In the genomic region with DNA sequence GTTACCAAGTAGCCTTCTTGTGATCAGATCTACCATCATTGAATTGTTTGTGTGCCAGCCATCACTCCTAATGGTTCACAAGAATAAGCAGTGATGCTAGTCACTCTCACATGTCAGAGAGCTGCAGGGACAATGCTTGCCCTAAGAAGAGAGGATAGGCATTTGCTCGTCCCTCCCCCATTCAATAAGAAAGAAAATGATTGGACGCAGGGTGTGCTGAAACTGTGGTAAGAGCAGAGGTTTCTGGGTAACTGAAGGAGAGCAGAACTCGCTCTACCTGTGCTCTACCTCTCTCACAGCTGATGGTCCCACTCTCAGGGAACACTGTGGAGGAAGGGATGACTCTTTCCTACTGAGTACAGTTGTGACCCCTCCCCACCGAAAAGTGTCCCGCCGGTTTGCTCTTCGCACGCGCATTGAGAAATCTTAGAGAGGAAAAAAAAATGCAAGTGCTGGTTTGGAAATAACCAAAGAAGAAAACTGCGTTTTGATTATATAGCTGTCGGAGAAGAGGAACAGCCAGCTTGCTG, we compare ENCODE assay signal across 9 mouse cellular contexts. TPM values are rescaled to one million over a fixed set of nuclear protein-coding genes. Genes with fewer than 3 reads are reported as not detected.
DNase-seq lines count a peak whose midpoint lies in the region; ATAC-seq and TF ChIP-seq lines count a peak whose summit lies in the region.
"Had no signal": no experiment of that assay in that cellular context is flagged by ENCODE, and none has a peak within 500 bp of the region (broad histone marks: within the 10 kb centered on the region; RNA-seq: fewer than 3 reads in every experiment).

No protein-coding gene starts in this region.

- no peak overlapping the region for H3K4me3 ChIP-seq in heart, embryonic 12.5 days
- 0 out of 2 replicates have a peak overlapping the region, but pooled peaks have one; percentile 16 for H3K4me3 ChIP-seq in midbrain, embryonic 10.5 days
- H3K4me3 ChIP-seq in midbrain, embryonic 15.5 days = no peak overlapping the region
- 0 out of 4 replicates have a peak overlapping the region, but pooled peaks of 1 of the 2 experiments have one; percentile 9 for H3K4me3 ChIP-seq in liver, embryonic 14.5 days (ENCODE audit: insufficient read depth in 1 of 2, low read depth in 2 of 2, low read length in 2 of 2)
- H3K4me3 ChIP-seq: hindbrain, embryonic 10.5 days had no signal

- no peak for DNase-seq in heart, postnatal 10 days
- DNase-seq in midbrain, embryonic 10.5 days (ENCODE audit: low spot score) = no peak
- no peak for DNase-seq in liver, embryonic 14.5 days (ENCODE audit: low read depth in 3 of 3, low spot score in 3 of 3)
- DNase-seq in thymus, postnatal 25 days = no peak
- DNase-seq in embryo, embryonic 10.5 days (ENCODE audit: low spot score) = no peak
- DNase-seq in B cell, adult 2 months = no peak

- intact Hi-C loops in heart, postnatal 10 days (cut with DNase I) = loop anchor here (2.0 kb wide), 1 partner anchor 25 kb away; the partner anchor contains the start of gene Hspb8

- H3K27me3 ChIP-seq in heart, embryonic 12.5 days (replicated peaks) = peaks cover 26% of the 10 kb centered on the region
- peaks cover 52% of the 10 kb centered on the region for H3K27me3 ChIP-seq in midbrain, embryonic 10.5 days (ENCODE audit: low read depth, poor library complexity, severe bottlenecking)
- no peaks in the 10 kb centered on the region for H3K27me3 ChIP-seq in midbrain, embryonic 15.5 days (replicated peaks)
- H3K27me3 ChIP-seq in liver, embryonic 14.5 days (ENCODE audit: control insufficient read depth, insufficient read depth, low read length) = no peaks in the 10 kb centered on the region

- H3K9me3 ChIP-seq in heart, embryonic 12.5 days (replicated peaks) = no peaks in the 10 kb centered on the region
- H3K9me3 ChIP-seq in midbrain, embryonic 10.5 days (replicated peaks) = no peaks in the 10 kb centered on the region
- H3K9me3 ChIP-seq in midbrain, embryonic 15.5 days = no peaks in the 10 kb centered on the region
- H3K9me3 ChIP-seq in liver, embryonic 14.5 days (ENCODE audit: control insufficient read depth, low read length) = no peaks in the 10 kb centered on the region
- H3K9me3 ChIP-seq: hindbrain, embryonic 10.5 days had no signal

- no peaks in the 10 kb centered on the region for H3K36me3 ChIP-seq in heart, embryonic 12.5 days
- H3K36me3 ChIP-seq in midbrain, embryonic 10.5 days = peaks cover 65% of the 10 kb centered on the region
- 0 out of 2 replicates have a peak, but pooled peaks cover 6% of the 10 kb centered on the region for H3K36me3 ChIP-seq in midbrain, embryonic 15.5 days (replicated peaks)
- H3K36me3 ChIP-seq in liver, embryonic 14.5 days (replicated peaks; ENCODE audit: control insufficient read depth, insufficient read depth, low read depth) = no peaks in the 10 kb centered on the region

- TF ChIP-seq CTCF in liver, embryonic 14.5 days (IDR thresholded peaks at IDR 0.05; ENCODE audit: low read depth) = no peak

- H3K4me1 ChIP-seq in heart, embryonic 12.5 days (replicated peaks) = peaks cover 53% of the 10 kb centered on the region
- peaks cover 27% of the 10 kb centered on the region for H3K4me1 ChIP-seq in midbrain, embryonic 10.5 days
- peaks cover 11% of the 10 kb centered on the region for H3K4me1 ChIP-seq in midbrain, embryonic 15.5 days
- H3K4me1 ChIP-seq in liver, embryonic 14.5 days (replicated peaks; ENCODE audit: control insufficient read depth in 2 of 2, insufficient read depth in 2 of 2, low read length in 1 of 2) = peaks cover 0 to 4% of the 10 kb centered on the region in 2 experiments; a peak in 1 of 4 replicates

- no peak overlapping the region for H3K27ac ChIP-seq in heart, embryonic 12.5 days (ENCODE audit: poor library complexity, severe bottlenecking)
- H3K27ac ChIP-seq in midbrain, embryonic 10.5 days (replicated peaks) = no peak overlapping the region
- H3K27ac ChIP-seq in midbrain, embryonic 15.5 days = no peak overlapping the region
- H3K27ac ChIP-seq in liver, embryonic 14.5 days = no peak overlapping the region
- H3K27ac ChIP-seq: hindbrain, embryonic 10.5 days had no signal

- H3K9ac ChIP-seq in heart, embryonic 12.5 days = no peak overlapping the region
- no peak overlapping the region for H3K9ac ChIP-seq in midbrain, embryonic 15.5 days
- no peak overlapping the region for H3K9ac ChIP-seq in liver, embryonic 14.5 days (replicated peaks)

- WGBS in heart, embryonic 12.5 days = 33% methylated on average over 11 of the region's 11 CpGs
- 46% methylated on average over 11 of the region's 11 CpGs for WGBS in midbrain, embryonic 10.5 days
- 52% methylated on average over 11 of the region's 11 CpGs for WGBS in midbrain, embryonic 15.5 days
- WGBS in liver, embryonic 14.5 days (ENCODE audit: insufficient replicate concordance) = 35% methylated on average over 11 of the region's 11 CpGs

- TF ChIP-seq EP300 in liver, embryonic 14.5 days (IDR thresholded peaks at IDR 0.05; ENCODE audit: low read depth) = no peak

- H3K4me2 ChIP-seq in heart, embryonic 12.5 days = peak overlapping the region; percentile 55
- H3K4me2 ChIP-seq in midbrain, embryonic 15.5 days = no peak overlapping the region
- H3K4me2 ChIP-seq in liver, embryonic 14.5 days (ENCODE audit: low read depth) = peak overlapping the region; percentile 22; the same call in 1 of the 2 replicates

- ATAC-seq in heart, embryonic 12.5 days (ENCODE audit: insufficient number of reproducible peaks, low FRiP score) = no peak
- no peak for ATAC-seq in midbrain, embryonic 15.5 days (replicated peaks)
- ATAC-seq in liver, embryonic 14.5 days (ENCODE audit: insufficient read depth) = no peak

RNA-seq across cellular contexts. Expression of gene Hspb8, which starts 25.2 kb away (rescaled TPM):
- polyA plus RNA-seq in heart, embryonic 12.5 days (2016; fragmentation: Nextera tagmentation; extraction: Ambion mirVana) = 37.7 and 37.9 TPM in 2 replicates
- total RNA-seq in heart, postnatal 10 days (2021) = 100 to 1,000 TPM; 155 to 178 TPM
- 6.9 and 7.5 TPM in 2 replicates for polyA plus RNA-seq in midbrain, embryonic 10.5 days (2016; fragmentation: Nextera tagmentation; extraction: Ambion mirVana)
- polyA plus RNA-seq in midbrain, embryonic 15.5 days (2015; fragmentation: Nextera tagmentation; extraction: Ambion mirVana) = 3.9 and 5.2 TPM in 2 replicates
- polyA plus RNA-seq in liver, embryonic 14.5 days (2012; rRNA removed) = 2.1 and 2.3 TPM in 2 replicates
- 1.1 and 2.5 TPM in 2 replicates for polyA plus RNA-seq in liver, embryonic 14.5 days (2014; fragmentation: Nextera tagmentation; extraction: Ambion mirVana)
